ENCODE assay signal across 20 mouse cellular contexts in genomic region chr4:104972606-104973005, GRCm38 (mm10). TPM values are rescaled to one million over a fixed set of nuclear protein-coding genes. Genes with fewer than 3 reads are reported as not detected.
"Had no signal": no experiment of that assay in that cellular context is flagged by ENCODE, and none has a peak within 500 bp of the region (broad histone marks: within the 10 kb centered on the region; RNA-seq: fewer than 3 reads in every experiment).

No protein-coding gene starts in this region.

- H3K36me3 ChIP-seq: lung, embryonic 15.5 days; midbrain, embryonic 13.5 days; midbrain, embryonic 15.5 days; neural tube, embryonic 12.5 days; stomach, embryonic 15.5 days had no signal

- H3K4me1 ChIP-seq: lung, embryonic 15.5 days; megakaryocyte, embryonic 14.5 days; midbrain, embryonic 13.5 days; midbrain, embryonic 15.5 days; neural tube, embryonic 12.5 days; stomach, embryonic 15.5 days had no signal

- H3K27ac ChIP-seq: lung, embryonic 15.5 days; macrophage; midbrain, embryonic 13.5 days; midbrain, embryonic 15.5 days; neural tube, embryonic 12.5 days; stomach, embryonic 15.5 days; stomach, postnatal 0 days had no signal

- DNase-seq: lung, adult 2 months; lung, postnatal 14 days; lung, postnatal 36 days; right cerebral cortex, postnatal 14 days; thymus, adult 2 months; thymus, postnatal 25 days; thymus, postnatal 4 days had no signal

- H3K27me3 ChIP-seq: lung, embryonic 15.5 days; megakaryocyte, embryonic 14.5 days; midbrain, embryonic 13.5 days; midbrain, embryonic 15.5 days; neural tube, embryonic 12.5 days; stomach, embryonic 15.5 days had no signal

- H3K4me2 ChIP-seq: lung, embryonic 15.5 days; midbrain, embryonic 11.5 days; midbrain, embryonic 13.5 days; midbrain, embryonic 15.5 days; neural tube, embryonic 12.5 days; stomach, embryonic 15.5 days had no signal

- H3K9me3 ChIP-seq: lung, embryonic 15.5 days; megakaryocyte, embryonic 14.5 days; midbrain, embryonic 13.5 days; midbrain, embryonic 15.5 days; neural tube, embryonic 12.5 days; stomach, embryonic 15.5 days had no signal

- H3K9ac ChIP-seq: lung, embryonic 15.5 days; midbrain, embryonic 13.5 days; midbrain, embryonic 15.5 days; neural tube, embryonic 12.5 days; stomach, embryonic 15.5 days had no signal

- H3K4me3 ChIP-seq: lung, embryonic 15.5 days; megakaryocyte, embryonic 14.5 days; midbrain, embryonic 13.5 days; midbrain, embryonic 15.5 days; neural tube, embryonic 12.5 days; stomach, embryonic 15.5 days had no signal

- ATAC-seq: lung, postnatal 0 days; midbrain, embryonic 13.5 days; midbrain, embryonic 15.5 days had no signal

RNA-seq across cellular contexts. Expression of gene Fyb2, which starts 59.4 kb away (rescaled TPM):
- total RNA-seq: megakaryocyte progenitor cell, adult 5-6 weeks; monocyte, adult 5-6 weeks; neutrophil, adult 5-6 weeks had no signal
